Mouse (Mus musculus): ENCODE results near the gene Pcnx.

DNA sequence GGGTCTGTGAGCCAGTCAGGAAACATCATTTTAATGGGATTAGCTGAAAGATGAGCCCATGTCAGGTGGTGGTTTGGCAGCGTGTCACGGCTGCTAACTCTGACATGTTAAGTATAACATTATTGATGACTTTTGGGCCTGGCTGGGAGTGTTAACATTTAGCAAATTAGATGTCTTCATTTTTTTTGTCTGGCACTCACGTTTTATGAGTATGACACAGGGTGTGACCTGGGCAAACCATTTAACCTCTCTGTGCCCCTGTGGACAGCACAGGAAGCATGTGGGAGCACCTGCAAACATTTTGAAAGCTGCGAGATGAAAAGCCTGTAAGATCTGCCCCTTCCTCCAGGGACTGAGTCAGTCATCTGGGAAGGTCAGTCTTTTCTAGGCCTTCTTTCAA is 2.6 kb upstream of the Pcnx start:
- TF ChIP-seq CTCF (IDR thresholded peaks at IDR 0.05; ENCODE audit: low read depth, low read length) (no peak), POLR2A (IDR thresholded peaks at IDR 0.05; ENCODE audit: borderline replicate concordance, low read depth, low read length) (no peak)
